Mouse (Mus musculus) spleen, adult 2 months (tissue): ENCODE results near the gene Txnrd2. TPM values are rescaled to one million over a fixed set of nuclear protein-coding genes. Genes with fewer than 3 reads are reported as not detected.

Source experiments
- DNase-seq, 2 experiments: peaks; one replicate each; pipeline versions ENCODE4 v3.0.0 to v3.0.0-alpha.2; 2012 to 2021; ENCODE audit warnings: low spot score in 2 of 2, low read depth in 1 of 2
- H3K27ac ChIP-seq: fragments of 200-500 bp; 2 replicates; pipeline ENCODE4 v1.5.1; 2012; ENCODE audit warnings: low read length, inconsistent platforms; ENCODE audit not compliant: insufficient read depth
- H3K27me3 ChIP-seq: fragments of 200-500 bp; 2 replicates; pipeline ENCODE4 v1.6.1; 2012; ENCODE audit warnings: mild to moderate bottlenecking, moderate library complexity, low read length, inconsistent platforms; ENCODE audit not compliant: control insufficient read depth, insufficient read depth
- H3K36me3 ChIP-seq: fragments of 200-500 bp; 2 replicates; pipeline ENCODE4 v1.6.1; 2012; ENCODE audit warnings: mild to moderate bottlenecking, low read length, inconsistent platforms; ENCODE audit not compliant: control insufficient read depth, insufficient read depth
- H3K4me1 ChIP-seq: fragments of 200-500 bp; 2 replicates; pipeline ENCODE4 v1.6.1; 2011; ENCODE audit warnings: inconsistent platforms; ENCODE audit not compliant: control insufficient read depth, insufficient read depth, insufficient read length
- H3K4me3 ChIP-seq: fragments of 200-500 bp; 2 replicates; pipeline ENCODE4 v1.5.1; 2011; ENCODE audit warnings: mild to moderate bottlenecking, inconsistent platforms; ENCODE audit not compliant: insufficient read depth, insufficient read length; ENCODE audit errors: extremely low read depth
- CTCF ChIP-seq: fragments of 200-500 bp; IDR thresholded peaks from 2 replicates; pipeline ENCODE4 v1.5.1; 2011; ENCODE audit warnings: mild to moderate bottlenecking, inconsistent platforms; ENCODE audit not compliant: insufficient read depth, insufficient read length, insufficient replicate concordance; ENCODE audit errors: extremely low read depth
- POLR2A ChIP-seq: fragments of 200-500 bp; IDR thresholded peaks from 2 replicates; pipeline ENCODE4 v1.6.1; 2011; ENCODE audit warnings: low read depth, low read length, inconsistent platforms
- WGBS: fragments of 180-500 bp; shearing (Covaris S2); methylation state at CpG from one replicate; pipeline ENCODE4 v1.1.7; 2018; 5-methylcytosine and 5-hydroxymethylcytosine counted together
- polyA plus RNA-seq: library from polyadenylated mRNA; depleted of rRNA; stranded (reverse); fragments of >200 nt; gene quantifications from 2 replicates; pipeline ENCODE4 v1.2.3, GENCODE M21; 2012

The Txnrd2 gene
- polyA plus RNA-seq, 1 experiment, result 29.0 TPM

- H3K36me3 ChIP-seq, result 0 out of 2 replicates have a peak, but pooled peaks cover 2% of the 10 kb centered on the region
- no peak overlapping the region for H3K4me3 ChIP-seq
- WGBS, result 86% methylated on average over 5 of the region's 5 CpGs
- H3K27me3 ChIP-seq, result no peaks in the 10 kb centered on the region
- no peak for TF ChIP-seq POLR2A
- no peak for TF ChIP-seq CTCF
- H3K27ac ChIP-seq, result no peak overlapping the region; the same call in 1 of the 2 replicates
- no peak for DNase-seq
- peaks cover 10% of the 10 kb centered on the region; the same call in 1 of the 2 replicates for H3K4me1 ChIP-seq
Observed at GRCm38 (mm10) chr16:18423915-18424265, 2.3 kb upstream of the Txnrd2 start.

GRCm38 (mm10) chr16:18424364-18425045, 1.7 kb upstream of the Txnrd2 start:
- Histone ChIP-seq H3K27ac (0 out of 2 replicates have a peak overlapping the region, but pooled peaks have one; percentile 1), H3K4me1 (peaks cover 9% of the 10 kb centered on the region; the same call in 1 of the 2 replicates), H3K36me3 (0 out of 2 replicates have a peak, but pooled peaks cover 2% of the 10 kb centered on the region), H3K27me3 (no peaks in the 10 kb centered on the region), H3K4me3 (no peak overlapping the region)
- DNase-seq, result no peak
- 53% methylated on average over 11 of the region's 11 CpGs for WGBS
- no peak for TF ChIP-seq POLR2A
- no peak for TF ChIP-seq CTCF

- Histone ChIP-seq H3K36me3 (0 out of 2 replicates have a peak, but pooled peaks cover 2% of the 10 kb centered on the region), H3K4me1 (peaks cover 8% of the 10 kb centered on the region; the same call in 1 of the 2 replicates), H3K27ac (peak overlapping the region; percentile 68), H3K4me3 (peak overlapping the region; percentile 83), H3K27me3 (no peaks in the 10 kb centered on the region)
- DNase-seq, result no peak
- WGBS, result 16% methylated on average over 10 of the region's 10 CpGs
- TF ChIP-seq CTCF (no peak), POLR2A (no peak)
Observed at GRCm38 (mm10) chr16:18425475-18426214, 539 bp upstream of the Txnrd2 start.

- TF ChIP-seq CTCF (no peak), POLR2A (no peak)
- no peaks in the 10 kb centered on the region for H3K36me3 ChIP-seq
- WGBS, result 52% methylated on average over 5 of the region's 5 CpGs
- peak within 1 kb of the TSS; percentile 68 for H3K27ac ChIP-seq
- H3K4me3 ChIP-seq, result peak within 1 kb of the TSS; percentile 83
- peaks cover 8% of the 10 kb centered on the region; the same call in 1 of the 2 replicates for H3K4me1 ChIP-seq
- DNase-seq, result no peak
- H3K27me3 ChIP-seq, result no peaks in the 10 kb centered on the region
Observed at GRCm38 (mm10) chr16:18426802-18427280, 657 bp downstream of the Txnrd2 start, which contains the start of gene Comt. Gene Comt (minus strand): TSS chr16:18426852.

GRCm38 (mm10) chr16:18428011-18428515, 1.9 kb downstream of the Txnrd2 start:
- no peak for DNase-seq
- H3K4me3 ChIP-seq, result no peak overlapping the region

GRCm38 (mm10) chr16:18428516-18429042, 2.4 kb downstream of the Txnrd2 start:
- Histone ChIP-seq H3K27ac (peak overlapping the region; percentile 61), H3K4me3 (no peak overlapping the region), H3K36me3 (no peaks in the 10 kb centered on the region), H3K27me3 (no peaks in the 10 kb centered on the region), H3K4me1 (peaks cover 8% of the 10 kb centered on the region; the same call in 1 of the 2 replicates)
- WGBS, result 80% methylated on average over 7 of the region's 7 CpGs
- no peak for DNase-seq
- TF ChIP-seq POLR2A, result no peak
- no peak for TF ChIP-seq CTCF

More at GRCm38 (mm10) chr16:18428011-18428515, 1.9 kb downstream of the Txnrd2 start:
- Histone ChIP-seq H3K27ac (peak overlapping the region; percentile 61), H3K4me1 (peaks cover 8% of the 10 kb centered on the region; the same call in 1 of the 2 replicates), H3K36me3 (no peaks in the 10 kb centered on the region), H3K27me3 (no peaks in the 10 kb centered on the region)
- 86% methylated on average over 5 of the region's 5 CpGs for WGBS
- no peak for TF ChIP-seq CTCF
- no peak for TF ChIP-seq POLR2A
